Comparison of ENCODE assay signal across 8 mouse cellular contexts in the genomic region with DNA sequence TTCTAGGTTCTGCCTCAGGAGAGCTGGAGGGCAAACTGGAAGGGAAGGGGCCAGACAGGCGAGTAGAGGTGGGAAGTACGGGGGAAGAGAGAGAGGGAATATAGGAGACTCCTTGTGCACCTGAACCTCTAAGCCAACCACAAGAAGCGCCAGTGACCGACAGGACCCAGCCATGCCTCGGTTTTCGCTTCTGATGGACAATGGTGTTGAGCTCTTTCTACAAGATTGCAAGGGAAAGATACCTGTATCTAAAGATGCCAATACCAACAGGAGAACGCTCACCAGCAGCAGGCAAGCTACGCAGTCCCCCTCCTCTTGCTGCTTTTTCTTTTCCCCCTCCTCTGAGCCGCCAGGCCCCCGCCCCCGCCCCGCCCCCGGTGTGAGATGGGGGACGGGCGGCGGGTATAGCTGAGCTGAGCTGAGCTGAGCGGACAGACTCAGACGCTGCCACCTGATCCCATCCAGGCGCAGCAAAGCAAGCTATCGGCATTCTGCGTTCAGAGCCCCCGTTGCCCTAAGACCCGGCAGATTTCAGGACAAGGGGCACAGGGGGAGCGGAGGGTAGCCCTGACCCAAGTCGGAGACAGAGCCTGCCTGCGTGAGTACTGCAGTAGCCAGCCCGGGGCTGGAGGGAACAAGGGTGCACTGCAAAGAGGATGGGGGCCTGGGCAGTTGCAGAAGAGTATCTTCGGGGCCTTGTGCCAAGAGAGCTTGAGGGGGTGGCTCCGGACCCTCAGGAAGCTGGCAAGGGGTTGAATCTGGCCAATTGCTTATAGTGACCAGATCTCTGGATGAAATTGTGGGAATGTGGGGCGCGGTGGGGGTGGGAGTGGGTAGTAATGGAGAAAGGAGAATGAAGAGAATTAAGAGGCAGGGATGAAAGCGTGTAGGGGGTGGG. TPM values are rescaled to one million over a fixed set of nuclear protein-coding genes. Genes with fewer than 3 reads are reported as not detected.
DNase-seq lines count a peak whose midpoint lies in the region; ATAC-seq and TF ChIP-seq lines count a peak whose summit lies in the region.

A gene (plus strand): TSS at position 429 of the 898 bp plus-strand sequence.

- H3K9me3 ChIP-seq in hindbrain, embryonic 11.5 days (ENCODE audit: control insufficient read depth, low read length), result no peaks in the 10 kb centered on the region
- H3K9me3 ChIP-seq in limb, embryonic 15.5 days, result no peaks in the 10 kb centered on the region

- peak within 1 kb of the TSS; percentile 96 for H3K27ac ChIP-seq in layer of hippocampus, adult 2 months
- peak within 1 kb of the TSS; percentile 77 for H3K27ac ChIP-seq in hindbrain, embryonic 11.5 days (ENCODE audit: low read depth, low read length)
- no peak within 1 kb of the TSS; the same call in 1 of the 2 replicates for H3K27ac ChIP-seq in limb, embryonic 15.5 days

- H3K4me3 ChIP-seq in layer of hippocampus, adult 2 months, result peak within 1 kb of the TSS; percentile 80
- peak within 1 kb of the TSS; percentile 54 for H3K4me3 ChIP-seq in hindbrain, embryonic 11.5 days (ENCODE audit: low read depth, low read length)
- peak within 1 kb of the TSS; percentile 49 for H3K4me3 ChIP-seq in limb, embryonic 15.5 days

- H3K27me3 ChIP-seq in hindbrain, embryonic 11.5 days (ENCODE audit: control insufficient read depth, insufficient read depth, low read length), result no peaks in the 10 kb centered on the region
- no peaks in the 10 kb centered on the region for H3K27me3 ChIP-seq in limb, embryonic 15.5 days

- no peaks in the 10 kb centered on the region for H3K36me3 ChIP-seq in hindbrain, embryonic 11.5 days (ENCODE audit: control insufficient read depth, insufficient read depth, low read length)
- peaks cover 5% of the 10 kb centered on the region for H3K36me3 ChIP-seq in limb, embryonic 15.5 days

- H3K9ac ChIP-seq in hindbrain, embryonic 11.5 days (ENCODE audit: low read depth, low read length), result peak within 1 kb of the TSS; percentile 88
- H3K9ac ChIP-seq in limb, embryonic 15.5 days, result peak within 1 kb of the TSS; percentile 56

- peak; percentile 48 to 63 for DNase-seq in layer of hippocampus, adult 2 months (ENCODE audit: low spot score in 2 of 2)
- no peak for DNase-seq in layer of hippocampus, adult 11-12 months (ENCODE audit: low spot score)
- peak; percentile 77 for DNase-seq in embryo, embryonic 9.5 days (ENCODE audit: extremely low spot score)
- DNase-seq in hindbrain, embryonic 11.5 days (ENCODE audit: low spot score), result peak; percentile 65
- DNase-seq in right cerebral cortex, postnatal 14 days, result peak; percentile 45
- DNase-seq in adrenal gland, postnatal 10 days, result no peak
- no peak for DNase-seq in ovary, postnatal 14 days (ENCODE audit: low spot score)

- peaks cover 12% of the 10 kb centered on the region for H3K4me1 ChIP-seq in hindbrain, embryonic 11.5 days (replicated peaks; ENCODE audit: control insufficient read depth, insufficient read depth, low read length)
- H3K4me1 ChIP-seq in limb, embryonic 15.5 days, result peaks cover 41% of the 10 kb centered on the region

- peak within 1 kb of the TSS; percentile 72 for H3K4me2 ChIP-seq in hindbrain, embryonic 11.5 days (replicated peaks; ENCODE audit: low read depth, low read length)
- H3K4me2 ChIP-seq in limb, embryonic 15.5 days, result peak within 1 kb of the TSS; percentile 80

- TF ChIP-seq CTCF in layer of hippocampus, adult 2 months (conservative IDR thresholded peaks at IDR 0.05), result no peak

- peak; percentile 50 for ATAC-seq in hindbrain, embryonic 11.5 days (ENCODE audit: low FRiP score)
- no peak for ATAC-seq in limb, embryonic 15.5 days (ENCODE audit: insufficient number of reproducible peaks, low FRiP score, low TSS enrichment, low read depth)

- 5% methylated on average over 30 of the region's 32 CpGs for WGBS in hindbrain, embryonic 11.5 days
- WGBS in limb, embryonic 15.5 days, result 10% methylated on average over 32 of the region's 32 CpGs

RNA-seq across cellular contexts. Expression of the gene that starts here (rescaled TPM):
- total RNA-seq in layer of hippocampus, adult 2 months (2021), result 100 to 1,000 TPM; 106 to 109 TPM
- polyA plus RNA-seq in hindbrain, embryonic 11.5 days (2014; fragmentation: Nextera tagmentation; extraction: Ambion mirVana), result 14.0 and 14.6 TPM in 2 replicates
- polyA plus RNA-seq in limb, embryonic 15.5 days (2015; fragmentation: Nextera tagmentation; extraction: Ambion mirVana), result 4.7 and 5.5 TPM in 2 replicates
- under 1 TPM; 0.27 to 0.51 TPM for total RNA-seq in adrenal gland, postnatal 10 days (2021)

Comparison
In these comparisons a context has a peak if more than half of its experiments do, and no peak if none do; other contexts are left out.
1. RNA of the gene that starts here (total RNA-seq): 106 to 109 TPM in layer of hippocampus, adult 2 months; 0.27 to 0.51 TPM in adrenal gland, postnatal 10 days; every median in the first group is over 10 times any median in the second.
2. DNase-seq: peak in layer of hippocampus, adult 2 months (2 of 2), embryo, embryonic 9.5 days (single experiment), hindbrain, embryonic 11.5 days (single experiment) and right cerebral cortex, postnatal 14 days (single experiment); none in layer of hippocampus, adult 11-12 months (single experiment), adrenal gland, postnatal 10 days (single experiment) and ovary, postnatal 14 days (single experiment).
3. Peak in every context shown above with its lines, with median percentiles within 50 percentile points of each other: H3K4me3 ChIP-seq.